Mouse (Mus musculus) adrenal gland (tissue): Measurements from ENCODE around the gene Mad1l1.

Experiments used
- intact Hi-C: fragments of 180-260 bp; cut with DNase I; formaldehyde crosslinking; loops from one replicate; pipeline ENCODE4 v1.15.1; 2025

The Mad1l1 gene

DNA sequence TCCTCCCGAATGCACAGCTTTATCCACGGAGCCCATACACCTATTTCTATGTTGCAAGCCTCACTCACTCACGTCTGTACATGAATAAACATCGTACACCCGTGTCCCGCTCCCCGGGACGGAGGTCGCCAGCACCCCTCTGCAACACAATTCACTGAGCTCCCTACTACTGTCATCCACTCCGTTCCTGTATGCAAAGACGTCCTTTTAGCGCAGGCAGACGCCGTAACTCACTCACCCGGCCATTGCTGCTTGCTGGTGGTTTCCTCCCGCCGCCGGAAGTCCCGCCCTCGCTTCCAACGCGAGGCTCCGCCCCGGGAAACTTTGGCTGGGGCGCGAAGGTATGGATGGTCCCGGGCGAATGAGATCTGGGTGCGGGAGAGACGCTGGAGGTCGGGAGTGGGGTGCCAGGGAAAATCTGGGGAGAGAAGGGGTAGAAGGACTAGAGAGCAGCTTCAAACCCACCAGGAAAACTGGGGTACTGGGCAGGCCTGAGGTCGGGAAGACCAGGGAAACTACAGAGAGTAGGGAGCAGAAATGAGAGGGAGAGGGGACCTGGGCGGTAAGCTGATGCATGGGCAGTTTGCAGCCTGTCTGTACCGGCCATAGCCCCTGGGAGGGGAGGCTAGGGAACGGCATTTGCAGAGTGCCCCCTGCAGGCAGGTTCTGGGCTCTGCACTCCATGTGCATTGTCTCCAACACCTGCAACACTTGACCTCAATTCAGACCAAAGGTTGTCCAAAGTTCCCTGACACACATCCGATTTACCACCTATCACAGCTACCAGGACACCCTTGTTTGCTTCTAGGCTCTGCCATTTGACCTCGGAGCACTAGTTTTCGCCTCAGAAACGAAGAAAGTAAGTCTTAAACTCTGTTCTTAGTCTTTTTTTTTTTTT lies 10.5 kb upstream of the Mad1l1 start, which contains the start of gene Mrm2:
Gene Mrm2, minus strand, starts transcription at position 284 of the 898 bp plus-strand sequence.
- intact Hi-C loops, result loop anchor here (5.0 kb wide), 3 partner anchors 65 to 205 kb away; no protein-coding TSS in a partner anchor

DNA sequence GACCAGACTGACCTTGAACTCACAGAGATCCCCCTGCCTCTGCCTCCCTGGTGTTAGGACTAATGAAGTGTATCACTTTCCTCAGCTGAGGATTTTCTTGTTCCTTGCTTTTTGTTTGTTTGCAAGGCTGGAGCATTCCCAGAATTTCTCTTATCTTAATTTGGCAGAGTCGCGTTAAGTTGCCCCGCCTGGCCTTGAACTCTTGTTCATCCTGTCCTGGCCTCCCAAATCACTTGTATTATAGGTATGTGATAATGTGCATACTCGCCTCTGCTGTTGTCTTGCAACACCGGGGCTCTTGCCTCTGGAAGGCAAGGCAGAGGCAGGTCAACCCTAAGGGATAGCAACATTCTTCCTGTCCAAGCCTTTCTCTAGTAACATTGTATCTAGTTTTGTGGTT lies 2.7 kb upstream of the Mad1l1 start:
- intact Hi-C loops, result no loop called here

DNA sequence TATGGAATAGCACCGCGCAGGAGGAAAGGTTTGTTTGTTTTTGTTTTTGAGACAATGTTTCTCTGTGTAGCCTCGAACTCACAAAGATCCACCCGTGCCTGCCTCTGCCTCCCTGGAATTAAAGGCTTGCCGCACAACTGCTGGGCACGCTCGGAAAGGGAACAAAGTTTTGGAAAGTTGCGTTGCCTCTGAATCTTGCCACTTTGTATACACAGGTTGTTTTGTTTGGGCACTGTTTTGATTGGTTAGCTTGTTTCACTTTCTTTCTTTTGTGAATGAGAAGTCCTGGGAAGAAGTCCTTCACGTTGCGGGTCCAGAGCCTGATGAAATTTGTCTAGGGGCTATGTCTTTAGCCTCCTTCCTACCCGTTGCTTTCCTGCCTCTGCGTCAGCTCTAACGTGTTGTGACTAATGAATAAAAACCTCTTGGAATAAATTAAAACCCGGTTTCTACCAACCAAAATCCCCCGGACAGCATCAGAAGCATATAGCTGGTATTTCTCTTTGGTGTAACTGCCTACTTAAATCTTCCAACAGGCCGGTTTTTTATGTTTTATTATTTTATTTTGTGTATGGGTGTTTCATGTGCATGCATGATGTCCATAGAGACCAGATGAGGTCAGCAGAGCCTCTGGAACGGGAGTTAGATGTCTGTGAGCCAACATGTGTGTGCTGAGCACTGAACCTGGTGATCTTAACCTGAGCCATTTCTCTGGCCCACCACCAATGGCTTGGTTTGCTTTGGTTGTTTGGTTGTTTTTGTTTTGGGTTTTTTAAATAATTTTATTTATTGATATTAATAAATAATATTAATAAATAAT lies 614 bp upstream of the Mad1l1 start:
- intact Hi-C loops, result no loop called here

DNA sequence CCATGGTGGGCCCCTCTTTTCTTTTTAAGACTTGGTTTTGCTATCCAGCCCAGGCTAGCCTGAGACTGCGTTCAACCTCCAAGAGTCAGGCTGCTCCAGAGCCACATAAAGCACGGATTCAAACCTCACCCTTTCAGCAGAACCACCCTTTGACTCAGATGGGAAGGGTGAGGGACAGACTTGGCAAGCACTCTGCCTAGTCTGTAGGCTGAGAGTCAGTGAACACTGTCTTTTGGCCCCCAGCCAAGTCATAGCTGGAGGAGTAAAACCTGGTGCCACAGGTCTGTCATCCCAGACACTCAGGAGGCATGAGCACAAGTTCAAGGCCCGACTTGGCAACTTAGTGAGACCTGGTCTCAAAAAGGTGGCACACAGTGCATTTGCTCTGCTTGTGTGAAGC lies 4.6 kb downstream of the Mad1l1 start:
- intact Hi-C loops, result no loop called here

DNA sequence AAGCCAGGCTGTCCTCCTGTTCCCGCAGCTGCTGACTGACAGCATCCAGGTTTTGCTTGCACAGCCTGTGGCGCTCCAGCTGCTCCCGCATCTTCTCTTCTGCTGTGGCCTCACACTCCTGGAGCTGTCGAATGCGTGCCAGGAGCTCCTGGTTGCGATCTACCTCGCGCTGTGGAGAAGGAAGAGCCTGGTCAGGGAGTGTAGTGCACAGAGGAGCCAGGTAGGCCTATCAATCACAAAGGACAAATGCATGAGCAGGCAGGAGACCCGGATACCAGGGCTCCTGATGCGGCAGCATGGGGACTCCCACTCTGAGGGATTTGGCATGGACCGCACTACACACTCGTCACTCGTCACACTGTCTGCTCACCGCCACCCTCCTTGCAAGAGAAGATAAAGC lies 13.8 kb downstream of the Mad1l1 start:
- intact Hi-C loops, result no loop called here

DNA sequence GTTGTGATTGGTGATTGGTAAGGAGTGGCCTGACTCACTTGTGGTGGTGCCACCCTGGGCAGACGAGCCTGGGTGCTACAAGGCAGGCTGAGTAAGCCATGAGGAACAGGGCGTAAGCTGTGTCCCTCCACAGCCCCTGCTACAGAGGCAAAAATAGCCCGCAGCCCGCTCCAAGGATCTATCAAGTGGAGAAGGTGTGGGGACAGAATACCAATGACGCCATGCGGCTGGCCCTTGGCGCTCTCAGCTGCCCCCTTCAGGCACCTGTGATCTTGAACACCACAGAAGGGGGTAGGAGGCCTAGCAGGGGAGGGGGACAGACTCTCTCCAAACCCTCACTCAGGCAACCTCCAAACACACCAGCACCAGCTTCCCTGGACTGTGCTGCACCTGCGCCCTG lies 15.3 kb downstream of the Mad1l1 start:
- intact Hi-C loops, result no loop called here

DNA sequence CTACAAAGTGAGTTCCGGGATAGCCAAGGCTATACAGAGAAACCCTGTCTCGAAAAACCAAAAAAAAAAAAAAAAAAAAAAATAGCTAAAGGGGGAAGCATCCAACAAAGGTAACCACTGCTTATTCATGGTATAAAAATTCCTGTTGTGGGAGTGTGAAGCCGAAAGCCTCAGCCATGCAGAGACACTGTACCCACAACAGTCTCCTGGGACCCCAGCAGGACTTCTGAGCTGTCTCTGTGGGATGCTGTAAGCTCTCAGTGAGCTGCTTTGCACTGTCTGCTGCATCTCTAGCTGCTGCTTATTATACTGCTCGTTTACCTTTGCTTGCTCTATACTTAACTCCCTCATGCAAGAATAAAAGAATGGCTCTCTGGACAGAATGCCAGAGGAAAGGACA lies 23.1 kb downstream of the Mad1l1 start:
- intact Hi-C loops, result no loop called here

DNA sequence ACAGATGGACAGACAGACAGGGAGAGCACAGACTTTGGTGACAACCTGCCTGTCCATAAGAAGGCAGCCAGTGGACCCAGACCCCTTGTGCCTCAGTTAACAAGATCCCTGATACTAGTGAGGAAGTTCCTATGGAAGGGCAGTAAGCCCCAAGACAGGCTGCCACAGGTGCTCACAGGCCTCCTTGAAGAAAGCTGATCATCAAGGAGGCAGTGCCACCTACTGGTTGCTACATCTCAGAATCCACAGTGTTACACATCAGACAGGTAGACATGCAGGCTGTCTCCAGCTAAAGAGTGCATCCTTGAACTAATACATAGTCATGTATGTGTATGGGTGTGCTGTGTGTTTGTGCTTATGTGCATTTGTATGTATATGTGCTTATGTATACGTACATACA lies 29.2 kb downstream of the Mad1l1 start:
- intact Hi-C loops, result loop anchor here (5.0 kb wide), 2 partner anchors 95 to 455 kb away; no protein-coding TSS in a partner anchor

DNA sequence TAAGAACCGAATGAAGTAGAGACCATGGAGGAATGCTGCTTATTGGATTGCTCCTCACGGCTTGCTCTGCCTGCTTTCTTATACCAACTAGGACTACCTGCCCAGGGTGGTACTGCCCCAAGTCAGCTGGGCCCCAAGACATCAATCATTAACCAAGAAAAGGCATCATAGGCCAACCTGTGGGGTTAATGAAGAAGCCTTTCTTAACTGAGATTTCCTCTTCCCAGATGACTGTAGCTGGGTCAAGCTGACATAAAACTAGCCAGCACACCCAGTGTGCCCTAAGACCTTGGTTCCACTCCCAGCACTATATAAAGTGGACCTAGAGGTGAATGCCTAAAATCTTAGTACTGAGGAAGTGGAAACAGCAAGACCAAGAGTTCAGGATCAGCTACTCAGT lies 32.2 kb downstream of the Mad1l1 start:
- intact Hi-C loops, result no loop called here

DNA sequence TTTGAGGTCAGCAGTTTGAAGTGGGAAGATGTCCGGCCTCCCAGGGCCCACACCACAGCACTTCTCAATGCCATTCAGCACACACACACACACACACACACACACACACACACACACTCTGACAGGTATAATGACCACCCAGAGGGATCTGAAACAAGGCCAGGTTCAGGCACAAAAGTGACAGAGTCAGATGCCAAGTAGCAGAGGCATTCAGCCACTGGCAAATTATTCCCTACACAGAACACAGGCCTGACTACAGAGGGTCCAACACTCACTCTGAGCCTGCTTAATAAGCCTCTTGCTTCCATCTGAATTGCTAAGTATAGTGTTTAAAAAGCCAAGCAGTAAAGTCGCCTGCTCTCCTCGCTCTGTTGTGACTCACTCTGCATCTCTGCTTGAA lies 33.1 kb downstream of the Mad1l1 start:
- intact Hi-C loops, result no loop called here

DNA sequence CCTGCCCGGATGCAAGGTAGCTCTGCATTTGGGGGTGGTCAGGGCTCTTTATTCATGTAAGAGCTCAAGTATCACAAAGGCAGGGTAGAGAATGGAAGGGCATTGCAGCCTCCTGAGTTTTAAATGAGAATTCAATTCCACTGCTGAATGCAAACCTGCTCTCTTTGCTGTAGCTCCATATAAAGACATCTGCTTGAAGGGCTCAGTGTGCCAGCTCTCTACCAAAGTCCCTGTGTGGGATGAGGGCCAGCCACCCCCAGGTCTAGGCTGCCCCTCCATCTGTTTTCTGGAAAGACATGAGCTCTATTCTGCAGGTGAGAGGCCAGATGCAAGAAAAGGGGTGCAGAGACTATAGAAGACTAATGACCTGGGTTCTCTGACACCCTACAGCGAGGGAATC lies 36.6 kb downstream of the Mad1l1 start:
- intact Hi-C loops, result no loop called here

DNA sequence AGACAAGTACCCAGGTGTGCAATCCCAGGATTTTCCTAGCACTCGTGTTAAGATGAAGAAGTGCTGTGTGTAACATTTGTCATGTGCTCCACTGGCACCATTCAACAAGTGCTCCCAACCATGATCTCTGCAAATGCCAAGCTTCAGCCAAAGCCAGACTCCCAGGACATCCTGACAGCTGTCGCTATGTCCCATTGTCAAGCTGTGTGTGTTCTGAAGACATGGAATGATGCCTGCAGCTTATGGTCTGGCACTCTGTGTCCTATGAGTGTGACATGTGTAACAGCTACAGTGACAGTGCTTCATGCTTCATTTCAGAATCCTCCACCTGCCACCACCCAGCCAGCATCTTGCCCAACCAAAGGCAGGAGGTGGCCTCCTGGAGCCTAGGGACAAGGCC lies 37.3 kb downstream of the Mad1l1 start:
- intact Hi-C loops, result no loop called here

DNA sequence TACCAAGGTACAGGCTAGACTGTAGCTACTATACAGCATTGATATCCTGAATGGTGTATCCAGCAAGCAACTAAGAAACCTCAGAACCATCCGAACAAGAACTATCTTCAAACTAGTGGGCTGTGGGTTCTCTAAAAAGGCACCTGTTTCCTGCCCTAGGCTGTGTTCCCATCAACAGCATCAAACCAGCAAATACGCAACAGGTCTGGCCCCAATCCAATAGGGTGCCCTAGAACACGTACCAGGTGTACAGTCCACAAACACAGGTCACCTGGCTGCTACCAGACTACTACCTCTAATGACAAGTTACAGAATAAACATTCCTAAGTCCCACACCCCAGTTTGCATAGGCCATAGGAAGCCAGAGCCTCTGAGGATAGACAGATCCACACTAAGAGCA lies 38.5 kb downstream of the Mad1l1 start:
- intact Hi-C loops, result no loop called here

DNA sequence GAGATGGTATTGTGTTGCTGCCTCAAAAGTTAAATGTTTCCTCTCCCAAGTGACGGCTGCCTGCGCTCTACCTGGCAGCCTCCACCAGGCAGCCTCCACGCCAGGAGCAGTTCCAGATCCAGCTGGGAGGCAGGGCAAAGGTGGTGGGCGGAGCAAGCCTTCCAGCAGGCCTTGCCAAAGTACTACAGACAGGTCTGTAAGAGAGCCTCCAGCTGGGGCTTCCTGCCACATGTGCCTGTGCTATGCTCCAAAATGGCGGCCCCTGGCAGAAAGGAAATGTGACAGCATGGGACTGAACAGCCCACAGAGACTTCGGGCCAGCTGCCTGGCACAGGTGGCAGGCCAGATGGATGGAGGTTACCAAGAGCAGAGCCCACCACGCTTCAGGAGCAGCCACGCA lies 39.0 kb downstream of the Mad1l1 start:
- intact Hi-C loops, result no loop called here

DNA sequence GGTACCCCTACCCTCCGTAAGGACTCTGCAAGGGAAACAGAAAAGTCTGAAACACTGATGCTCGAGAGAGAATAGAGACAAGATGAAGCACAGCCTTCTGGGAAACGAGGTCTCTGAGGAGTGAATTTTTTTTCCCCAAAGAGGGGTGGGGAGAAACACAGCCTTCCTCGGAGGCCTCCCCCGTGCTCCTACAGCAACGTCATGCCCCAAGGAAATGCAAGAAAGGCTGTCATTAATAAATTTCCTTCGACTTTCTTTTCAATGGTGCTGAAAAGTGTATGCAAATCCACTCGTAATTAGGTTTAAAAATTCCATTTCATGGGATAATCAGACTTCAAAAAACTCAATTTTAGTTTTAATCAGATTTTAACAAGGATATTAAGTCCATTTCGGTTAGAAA lies 41.1 kb downstream of the Mad1l1 start:
- intact Hi-C loops, result no loop called here

DNA sequence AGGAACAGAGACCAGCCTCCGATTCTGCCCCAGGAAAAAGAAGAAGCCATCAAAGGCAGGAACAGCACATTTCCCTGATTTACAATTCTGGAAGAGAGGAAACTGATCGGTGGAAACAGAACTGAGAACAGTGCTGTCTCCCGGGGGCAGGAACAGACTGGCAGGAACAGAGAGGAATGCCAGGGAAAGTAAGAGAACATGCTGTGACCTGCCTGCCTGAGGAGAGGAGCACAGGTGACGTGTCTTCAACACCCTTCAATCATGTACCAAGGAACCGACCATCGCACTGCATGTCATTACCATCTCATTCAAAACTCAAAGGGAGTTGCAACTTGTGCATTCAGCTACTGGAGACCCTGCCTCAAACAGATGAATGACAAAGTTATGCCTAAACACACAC lies 44.6 kb downstream of the Mad1l1 start:
- intact Hi-C loops, result no loop called here

DNA sequence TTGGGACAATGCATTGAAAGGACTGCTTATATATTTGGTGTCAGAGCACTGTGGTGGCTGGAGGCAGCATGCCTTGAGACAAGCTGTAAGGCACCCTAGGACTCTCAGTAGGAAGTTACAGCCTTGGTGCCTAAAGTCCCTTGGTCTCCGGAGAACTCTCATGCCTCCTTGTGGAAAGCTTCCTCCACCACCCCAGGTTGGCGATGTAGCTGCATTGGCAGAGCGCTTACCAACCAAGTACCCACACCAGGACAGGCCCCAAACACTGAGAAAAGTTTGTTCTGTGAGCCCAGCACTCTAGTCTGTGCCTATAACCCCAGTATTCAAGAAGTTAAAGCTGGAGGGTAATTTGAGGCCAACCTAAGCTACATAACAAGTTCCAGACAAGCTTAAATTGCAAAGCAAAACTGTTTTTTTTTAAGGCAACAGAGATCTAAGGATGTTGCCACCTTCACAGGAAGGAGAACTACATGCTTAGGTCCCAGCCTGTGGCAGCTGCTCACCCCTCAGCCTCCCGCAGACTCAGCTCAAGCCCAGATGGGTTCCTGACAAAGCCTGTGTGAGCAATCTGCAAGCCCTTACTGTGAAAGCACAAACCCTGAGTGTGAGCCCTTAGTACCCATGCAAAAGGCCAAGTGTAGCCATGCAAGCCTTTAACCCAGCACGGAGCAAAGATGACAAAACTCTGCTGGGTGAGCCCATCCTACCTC lies 50.2 kb downstream of the Mad1l1 start:
- intact Hi-C loops, result no loop called here

DNA sequence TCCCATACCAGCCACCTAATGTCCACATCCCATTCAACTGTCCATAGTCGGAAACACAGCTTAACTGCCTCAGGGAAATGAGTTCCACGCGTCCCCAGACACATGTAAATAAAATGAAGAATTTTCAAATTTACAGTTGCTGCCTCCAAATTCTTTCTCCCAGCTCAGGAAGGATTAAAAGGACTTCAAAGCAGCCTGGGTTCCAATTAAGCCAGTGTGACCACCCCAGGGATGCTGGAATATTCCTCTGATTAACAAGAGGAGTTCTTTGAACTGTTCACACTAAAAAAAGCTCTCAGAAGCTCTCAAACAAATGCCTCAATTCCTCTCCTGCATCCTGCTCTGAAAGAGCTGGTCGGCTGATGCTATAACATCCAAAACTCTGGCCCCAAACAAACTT lies 53.0 kb downstream of the Mad1l1 start:
- intact Hi-C loops, result no loop called here

DNA sequence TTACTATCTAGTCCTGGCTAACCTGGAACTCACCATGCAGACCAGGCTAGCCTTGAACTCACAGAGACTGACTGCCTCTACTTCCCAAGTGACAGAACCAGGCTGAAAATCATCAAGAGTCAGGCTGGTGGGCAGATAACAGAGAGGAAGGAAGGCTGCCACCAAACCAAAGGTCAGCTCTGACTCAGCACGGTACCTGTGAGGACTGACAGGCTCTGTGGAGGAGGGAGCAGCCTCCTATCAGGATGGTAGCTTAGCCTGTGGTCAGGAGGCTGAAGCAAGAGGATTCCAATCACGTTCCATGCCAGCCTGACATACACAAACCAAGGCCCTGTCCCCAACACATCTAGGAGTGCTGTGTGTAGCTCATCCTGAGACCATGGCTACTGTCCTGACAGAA lies 54.3 kb downstream of the Mad1l1 start:
- intact Hi-C loops, result no loop called here

DNA sequence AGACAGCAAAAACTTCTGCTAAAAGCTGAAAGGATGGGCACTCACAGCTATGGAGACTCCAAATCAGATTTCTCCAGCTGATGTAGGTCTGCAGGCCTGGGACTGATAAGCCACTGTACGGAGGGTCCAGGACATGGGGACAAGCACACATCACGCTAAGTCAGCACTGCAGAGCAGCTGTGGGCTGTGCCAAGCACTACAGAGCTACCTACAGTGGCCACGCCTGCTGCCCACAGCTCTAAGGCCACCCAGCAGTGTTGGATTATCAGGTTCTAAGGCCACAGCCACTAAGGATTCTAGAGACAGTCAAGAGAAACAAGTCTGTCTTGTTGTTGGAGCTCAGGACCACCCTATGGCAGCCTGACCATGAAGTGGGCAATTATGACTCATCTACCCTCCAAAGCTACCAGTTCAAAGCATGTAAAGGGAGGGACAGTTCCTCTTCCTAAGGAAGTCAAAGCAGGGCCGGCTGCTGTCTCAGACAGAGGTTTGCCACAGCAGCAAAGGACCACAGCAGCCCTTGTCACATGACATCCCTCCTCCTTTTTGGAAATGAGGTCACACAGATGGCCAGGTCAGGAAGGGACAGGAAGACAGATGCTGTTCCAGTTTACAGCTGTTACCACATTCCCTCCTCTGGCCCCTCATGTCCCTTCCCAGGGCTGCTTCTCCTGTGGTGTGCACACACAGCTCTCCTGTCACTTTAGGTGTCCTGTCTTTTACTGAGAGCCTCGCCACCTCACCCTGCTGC lies 56.4 kb downstream of the Mad1l1 start:
- intact Hi-C loops, result no loop called here
